Comparison of ENCODE assay signal across 8 mouse cellular contexts in the genomic region with DNA sequence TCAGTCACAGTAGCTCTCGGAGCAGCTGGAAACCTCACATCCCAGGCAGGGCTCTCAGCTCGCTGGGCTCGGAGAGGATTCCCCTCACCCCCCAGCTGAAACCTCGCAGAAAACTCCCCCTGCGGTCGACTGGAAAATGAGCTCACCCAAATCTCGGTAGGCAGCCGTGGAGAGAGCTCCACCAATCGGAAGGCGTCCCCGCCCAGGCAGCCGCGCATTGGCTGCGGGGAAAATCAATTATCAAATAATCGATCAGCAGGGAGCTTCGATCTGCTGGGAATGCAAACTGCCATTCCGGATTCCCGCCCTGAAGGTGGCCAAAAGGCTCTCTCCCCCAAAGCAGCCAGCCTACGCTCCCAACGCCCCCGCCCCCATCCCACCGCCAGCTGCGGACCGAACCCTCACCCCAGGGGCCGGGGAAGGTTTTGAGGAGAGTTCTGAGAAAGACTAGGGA. TPM values are rescaled to one million over a fixed set of nuclear protein-coding genes. Genes with fewer than 3 reads are reported as not detected.
A peak's percentile ranks its signal among the peaks of the same experiment; 100 is the strongest.
DNase-seq lines count a peak whose midpoint lies in the region; ATAC-seq and TF ChIP-seq lines count a peak whose summit lies in the region.

No protein-coding gene starts in this region.

- DNase-seq in CD4-positive, CD25-positive, alpha-beta regulatory T cell, adult 2 months (ENCODE audit: low read depth, low spot score) = peak; percentile 61
- DNase-seq in liver, adult 2 months (ENCODE audit: extremely low read depth, low read depth, low spot score) = peak; percentile 90
- DNase-seq in spleen, postnatal 4 days (ENCODE audit: low spot score in 2 of 2) = peak; percentile 77 to 84

- H3K4me2 ChIP-seq in heart, embryonic 11.5 days = peak overlapping the region; percentile 81
- H3K4me2 ChIP-seq in kidney, embryonic 16.5 days (replicated peaks; ENCODE audit: low read depth, low read length) = peak overlapping the region; percentile 81
- peak overlapping the region; percentile 76 for H3K4me2 ChIP-seq in myocyte (ENCODE audit: low read depth)

- under 1% methylated on average over 25 of the region's 25 CpGs for WGBS in heart, embryonic 11.5 days (ENCODE audit: insufficient replicate concordance)
- WGBS in kidney, embryonic 16.5 days = 0% methylated on average over 25 of the region's 25 CpGs
- 1% methylated on average over 25 of the region's 25 CpGs for WGBS in liver, adult 2 months

- TF ChIP-seq CTCF in embryonic fibroblast, embryonic 13.5 days (IDR thresholded peaks at IDR 0.05; ENCODE audit: borderline replicate concordance, insufficient read depth, low read length) = no peak
- TF ChIP-seq CTCF in liver, adult 2 months (IDR thresholded peaks at IDR 0.05; ENCODE audit: low read depth, low read length) = no peak

- TF ChIP-seq POLR2A in embryonic fibroblast, embryonic 13.5 days (IDR thresholded peaks at IDR 0.05; ENCODE audit: low read depth, low read length) = peak; percentile 51
- peak; percentile 52; the same call in 1 of the 2 replicates for TF ChIP-seq POLR2A in liver, adult 2 months (IDR thresholded peaks at IDR 0.05; ENCODE audit: extremely low read depth, insufficient read depth, low read length)
- peak; percentile 36 for TF ChIP-seq POLR2A in myocyte (IDR thresholded peaks at IDR 0.05; ENCODE audit: insufficient read length, low read depth)

- ATAC-seq in CD4-positive, CD25-positive, alpha-beta regulatory T cell, adult 4 months = no peak
- ATAC-seq in heart, embryonic 11.5 days (replicated peaks; ENCODE audit: insufficient number of reproducible peaks, low FRiP score, low TSS enrichment) = peak; percentile 69; the same call in 1 of the 2 replicates
- peak; percentile 83 for ATAC-seq in kidney, embryonic 16.5 days (ENCODE audit: low FRiP score, low TSS enrichment)

- peak overlapping the region; percentile 80 for H3ac ChIP-seq in myocyte (ENCODE audit: control insufficient read depth, insufficient read length)

- H3K4me3 ChIP-seq in embryonic fibroblast, embryonic 13.5 days (ENCODE audit: insufficient read depth, low read length) = peak overlapping the region; percentile 67
- H3K4me3 ChIP-seq in heart, embryonic 11.5 days (ENCODE audit: low read depth, low read length) = peak overlapping the region; percentile 70
- H3K4me3 ChIP-seq in kidney, embryonic 16.5 days (ENCODE audit: low read length) = peak overlapping the region; percentile 74
- peak overlapping the region; percentile 71 for H3K4me3 ChIP-seq in liver, adult 2 months (ENCODE audit: insufficient read depth, low read depth, low read length)
- peak overlapping the region; percentile 81 for H3K4me3 ChIP-seq in myocyte

- peaks cover 5% of the 10 kb centered on the region; the same call in 1 of the 2 replicates for H3K4me1 ChIP-seq in embryonic fibroblast, embryonic 13.5 days (ENCODE audit: control insufficient read depth, insufficient read depth, low read length)
- peaks cover 21% of the 10 kb centered on the region for H3K4me1 ChIP-seq in heart, embryonic 11.5 days (ENCODE audit: control insufficient read depth, insufficient read depth, low read length)
- H3K4me1 ChIP-seq in kidney, embryonic 16.5 days (ENCODE audit: insufficient read depth, low read length) = peaks cover 20% of the 10 kb centered on the region
- peaks cover 7% of the 10 kb centered on the region; the same call in 1 of the 2 replicates for H3K4me1 ChIP-seq in liver, adult 2 months (ENCODE audit: control insufficient read depth, insufficient read depth, low read length)

- H3K9ac ChIP-seq in heart, embryonic 11.5 days (ENCODE audit: low read depth, low read length) = peak overlapping the region; percentile 100
- H3K9ac ChIP-seq in kidney, embryonic 16.5 days (replicated peaks; ENCODE audit: low read length) = peak overlapping the region; percentile 98
- peak overlapping the region; percentile 90 for H3K9ac ChIP-seq in liver, adult 2 months (ENCODE audit: low read depth, low read length)

- no peaks in the 10 kb centered on the region for H3K27me3 ChIP-seq in heart, embryonic 11.5 days (ENCODE audit: control insufficient read depth, insufficient read depth, low read length)
- peaks cover 3% of the 10 kb centered on the region; the same call in 1 of the 2 replicates for H3K27me3 ChIP-seq in kidney, embryonic 16.5 days (ENCODE audit: insufficient read depth, low read length)
- H3K27me3 ChIP-seq in liver, adult 2 months (ENCODE audit: control insufficient read depth, insufficient read depth, low read length) = no peaks in the 10 kb centered on the region
- no peaks in the 10 kb centered on the region for H3K27me3 ChIP-seq in myocyte (ENCODE audit: control insufficient read depth, insufficient read depth, insufficient read length)

- H3K9me3 ChIP-seq in heart, embryonic 11.5 days (replicated peaks; ENCODE audit: control insufficient read depth, low read length) = no peaks in the 10 kb centered on the region
- no peaks in the 10 kb centered on the region for H3K9me3 ChIP-seq in kidney, embryonic 16.5 days (ENCODE audit: low read length)

- no peaks in the 10 kb centered on the region for H3K36me3 ChIP-seq in heart, embryonic 11.5 days (ENCODE audit: control insufficient read depth, insufficient read depth, low read length)
- no peaks in the 10 kb centered on the region for H3K36me3 ChIP-seq in kidney, embryonic 16.5 days (ENCODE audit: insufficient read depth, low read length)
- no peaks in the 10 kb centered on the region for H3K36me3 ChIP-seq in liver, adult 2 months (ENCODE audit: control insufficient read depth, insufficient read depth, low read length)
- H3K36me3 ChIP-seq in myocyte (ENCODE audit: control insufficient read depth, insufficient read depth) = no peaks in the 10 kb centered on the region

- peak overlapping the region; percentile 90 for H3K27ac ChIP-seq in embryonic fibroblast, embryonic 13.5 days (ENCODE audit: insufficient read depth, low read length)
- H3K27ac ChIP-seq in heart, embryonic 11.5 days (ENCODE audit: low read depth, low read length) = peak overlapping the region; percentile 100
- H3K27ac ChIP-seq in kidney, embryonic 16.5 days (ENCODE audit: low read length) = peak overlapping the region; percentile 93
- H3K27ac ChIP-seq in liver, adult 2 months (replicated peaks; ENCODE audit: insufficient read depth, low read depth, low read length) = peak overlapping the region; percentile 46

- H3K79me2 ChIP-seq in liver, adult 2 months (ENCODE audit: control insufficient read depth, insufficient read depth, low read length) = 0 out of 2 replicates have a peak, but pooled peaks cover 5% of the 10 kb centered on the region
- H3K79me2 ChIP-seq in myocyte (ENCODE audit: control insufficient read depth, insufficient read depth) = peaks cover 29% of the 10 kb centered on the region

TF ChIP-seq in myocyte, 11 proteins besides CTCF, POLR2A, EP300 and RAD21:
- no peak for TF ChIP-seq SRF (IDR thresholded peaks at IDR 0.05; ENCODE audit: control insufficient read depth, insufficient read length, low read depth)
- TF ChIP-seq MYOG (IDR thresholded peaks at IDR 0.05; ENCODE audit: control insufficient read depth in 1 of 3, insufficient read depth in 1 of 3, insufficient read length in 2 of 3, low read depth in 2 of 3) = peak in 1 of 3 experiments; percentile 35
- TF ChIP-seq USF1 (IDR thresholded peaks at IDR 0.05; ENCODE audit: low read depth) = no peak
- TF ChIP-seq TCF12 (IDR thresholded peaks at IDR 0.05; ENCODE audit: insufficient read depth, poor library complexity, severe bottlenecking) = no peak

RNA-seq across cellular contexts. Expression of gene Meis1, which starts 1.6 kb away (rescaled TPM):
- under 1 TPM in 1 of 2 experiments, not detected in 1; 0.66 TPM for polyA plus RNA-seq in CD4-positive, CD25-positive, alpha-beta regulatory T cell, adult 4 months (2017; shearing (Covaris generic))
- polyA plus RNA-seq in embryonic fibroblast, embryonic 13.5 days (2011; ENCODE audit: insufficient read length, low read depth, missing spikeins) = 22.1 and 34.6 TPM in 2 replicates
- polyA plus RNA-seq in heart, embryonic 11.5 days (2014; fragmentation: Nextera tagmentation; extraction: Ambion mirVana) = 72.8 and 89.0 TPM in 2 replicates
- 124 and 127 TPM in 2 replicates for polyA plus RNA-seq in kidney, embryonic 16.5 days (2015; fragmentation: Nextera tagmentation; extraction: Ambion mirVana)
- total RNA-seq in liver, adult 2 months (2014; rRNA removed) = 4.8 and 6.1 TPM in 2 replicates
- 2.0 and 2.5 TPM in 2 replicates for polyA plus RNA-seq in liver, adult 2 months (2012; rRNA removed)
- 7.1 TPM for polyA plus RNA-seq in myocyte (2012; fragmentation: generic; extraction: Trizol)

Comparison
In these comparisons a context has a peak if more than half of its experiments do, and no peak if none do; other contexts are left out.
1. H3K27ac ChIP-seq: peak in every context shown above with its lines; median percentile 100 in heart, embryonic 11.5 days; 93 in kidney, embryonic 16.5 days; 90 in embryonic fibroblast, embryonic 13.5 days; 46 in liver, adult 2 months.